Mouse (Mus musculus) thymus, postnatal 10 days (tissue): ENCODE data around the gene Otud7b.
A peak's percentile ranks its signal among the peaks of the same experiment; 100 is the strongest.
"Not testable (repeated sequence)": the region's sequence is repeated elsewhere in the genome, so short reads cannot be mapped to it uniquely, and the experiment has no call there.

Source experiments
- DNase-seq, 2 experiments: peaks; one replicate each; pipeline ENCODE4 v3.0.0; 2021; ENCODE audit warnings: low spot score in 2 of 2

The Otud7b gene

GRCm38 (mm10) chr3:96178902-96179301, 74.6 kb downstream of the Otud7b start:
- DNase-seq = no peak

- DNase-seq = no peak
These were observed 75.2 kb downstream of the Otud7b start for GRCm38 (mm10) chr3:96179531-96179930.

GRCm38 (mm10) chr3:96180727-96181477, 76.6 kb downstream of the Otud7b start, which contains the start of gene Sv2a:
Gene Sv2a, plus strand, starts transcription at chr3:96181151.
- DNase-seq = peak; percentile 36 to 45

- DNase-seq = no peak
These were observed 77.4 kb downstream of the Otud7b start for GRCm38 (mm10) chr3:96181510-96182381.

- no peak for DNase-seq
These were observed 78.1 kb downstream of the Otud7b start for GRCm38 (mm10) chr3:96182382-96182776.

GRCm38 (mm10) chr3:96192977-96193376, 88.7 kb downstream of the Otud7b start:
- DNase-seq = no peak

GRCm38 (mm10) chr3:96194966-96195365, 90.6 kb downstream of the Otud7b start:
- no peak for DNase-seq

DNA sequence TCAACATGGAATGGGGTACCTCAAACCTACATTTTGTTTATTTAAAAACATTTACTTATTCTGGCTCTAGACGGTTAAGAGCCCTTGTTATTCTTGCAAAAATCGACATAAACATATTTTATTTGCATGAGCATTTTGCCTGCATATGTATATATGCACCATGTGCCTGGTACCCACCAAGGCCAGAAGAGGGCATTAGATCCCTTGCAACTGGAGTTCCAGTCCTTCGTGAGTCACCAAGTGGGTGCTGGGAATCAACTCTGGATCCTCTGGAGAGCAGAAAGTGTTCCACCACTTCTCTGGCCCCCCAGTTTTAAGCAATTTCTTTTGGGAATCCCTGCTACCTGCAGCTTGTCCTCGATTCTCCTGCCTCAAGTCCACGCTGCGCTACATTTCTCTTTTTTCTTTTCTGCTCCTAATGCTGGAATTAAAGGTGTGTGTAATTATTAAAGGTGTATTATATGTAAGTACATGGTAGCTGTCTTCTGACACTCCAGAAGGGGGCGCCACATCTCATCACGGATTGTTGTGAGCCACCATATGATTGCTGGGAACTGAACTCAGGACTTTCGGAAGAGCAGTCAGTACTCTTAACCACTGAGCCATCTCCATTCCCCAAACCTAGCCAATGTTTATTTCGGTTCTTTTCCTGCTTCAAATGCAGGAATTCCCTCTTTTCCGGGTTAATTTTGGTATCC, 91.4 kb downstream of the Otud7b start:
- DNase-seq = peak in 1 of 2 experiments; percentile 26

- peak in 1 of 2 experiments; percentile 24 for DNase-seq
These were observed 92.3 kb downstream of the Otud7b start for GRCm38 (mm10) chr3:96196437-96197128.

DNA sequence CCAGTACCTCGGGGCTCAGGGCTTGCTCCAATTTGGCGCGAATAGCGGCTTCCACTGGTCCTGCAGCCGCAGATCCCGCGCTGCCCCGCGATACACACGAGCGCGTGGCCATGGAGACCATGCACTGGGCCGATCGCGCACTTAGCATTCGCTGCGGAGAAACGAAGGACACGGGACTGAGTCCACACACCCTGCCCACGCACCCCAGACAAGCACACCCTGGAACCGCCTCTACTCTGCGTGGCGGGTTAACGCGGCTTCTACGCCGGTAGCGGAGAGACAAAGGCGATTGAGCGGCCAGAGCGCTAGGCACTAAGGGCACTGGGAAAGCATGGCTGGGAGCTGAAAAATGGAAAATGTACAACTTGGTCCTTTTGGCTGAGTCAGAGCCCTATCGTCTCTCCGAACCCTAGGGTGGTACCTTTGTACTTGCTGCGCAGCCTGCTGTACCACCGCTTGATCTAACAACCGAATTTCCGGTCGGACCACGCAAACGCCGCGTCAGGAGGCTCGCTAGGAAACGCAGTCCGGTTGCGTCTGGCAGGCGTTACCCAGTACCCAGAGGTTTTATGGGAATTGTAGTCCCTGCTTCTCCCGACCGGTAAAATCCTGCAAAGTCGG, 92.9 kb downstream of the Otud7b start:
- peak; percentile 75 to 79 for DNase-seq

DNA sequence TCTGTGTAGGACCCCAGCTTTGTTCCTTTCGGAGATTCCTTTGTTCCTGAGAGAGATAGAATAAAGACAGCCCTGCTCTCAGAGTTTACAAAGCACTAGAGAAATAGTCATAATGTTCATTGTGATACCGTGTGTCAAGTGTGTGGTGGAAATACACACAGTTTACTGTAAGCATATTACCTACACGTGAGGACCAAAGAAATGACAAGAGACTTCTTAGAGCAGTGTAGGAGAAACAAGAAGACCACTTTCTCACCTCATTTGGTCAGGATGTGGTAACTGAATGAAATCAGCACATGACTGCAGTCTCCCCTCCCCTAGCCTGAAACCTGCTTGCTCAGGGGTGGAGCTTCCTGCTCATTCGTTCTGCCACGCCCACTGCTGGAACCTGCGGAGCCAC, 93.9 kb downstream of the Otud7b start:
- DNase-seq = peak; percentile 41 to 50

- DNase-seq = not testable (repeated sequence)
These were observed 94.4 kb downstream of the Otud7b start for GRCm38 (mm10) chr3:96198601-96199251.

- no peak for DNase-seq
These were observed 95.4 kb downstream of the Otud7b start for GRCm38 (mm10) chr3:96199731-96200130.

- no peak for DNase-seq
These were observed 103.5 kb downstream of the Otud7b start for GRCm38 (mm10) chr3:96207819-96208218.

DNA sequence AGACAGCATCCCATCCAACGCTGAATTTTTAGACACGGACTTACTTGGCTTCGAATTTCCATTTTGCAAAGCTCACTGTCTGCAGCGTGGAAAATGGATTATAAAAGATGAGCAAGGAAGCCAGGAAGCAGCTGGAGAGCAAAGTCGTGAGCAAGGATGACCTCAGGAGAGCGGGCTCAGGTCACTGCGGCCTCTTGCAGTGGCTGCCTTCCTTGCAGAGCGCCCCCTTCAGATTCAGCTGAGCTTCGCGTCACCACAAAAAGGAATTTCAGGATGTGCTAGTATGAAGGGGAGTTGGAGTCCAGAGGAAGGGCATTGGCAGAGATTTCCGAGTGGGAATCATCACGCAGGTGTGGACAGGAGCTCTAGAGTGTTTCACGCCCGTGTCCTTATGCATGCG, 104.9 kb downstream of the Otud7b start:
- no peak for DNase-seq
